Mouse (Mus musculus): Measurements from ENCODE around the gene Dleu7. TPM values are rescaled to one million over a fixed set of nuclear protein-coding genes. Genes with fewer than 3 reads are reported as not detected.

Dleu7 gene
- polyA plus RNA-seq, 1 experiment from 2014 or later = 1.8 TPM

GRCm38 (mm10) chr14:62245557-62245956 is 47.3 kb downstream of the Dleu7 start:
- Histone ChIP-seq H3K9ac (ENCODE audit: low read depth, low read length) (no peak overlapping the region), H3K4me1 (ENCODE audit: control insufficient read depth, insufficient read depth, low read length) (0 out of 2 replicates have a peak, but pooled peaks cover 5% of the 10 kb centered on the region), H3K36me3 (ENCODE audit: control insufficient read depth, insufficient read depth, low read length) (no peaks in the 10 kb centered on the region), H3K27ac (replicated peaks; ENCODE audit: low read depth, low read length) (no peak overlapping the region), H3K4me2 (ENCODE audit: low read depth, low read length) (no peak overlapping the region), H3K27me3 (replicated peaks; ENCODE audit: control insufficient read depth, insufficient read depth, low read length) (no peaks in the 10 kb centered on the region), H3K4me3 (ENCODE audit: low read depth, low read length) (no peak overlapping the region), H3K9me3 (ENCODE audit: control insufficient read depth, low read length) (no peaks in the 10 kb centered on the region)
- ATAC-seq (ENCODE audit: low read depth) (no peak), DNase-seq (ENCODE audit: low spot score) (peak; percentile 63)
- 18% methylated on average over 4 of the region's 4 CpGs for WGBS

DNA sequence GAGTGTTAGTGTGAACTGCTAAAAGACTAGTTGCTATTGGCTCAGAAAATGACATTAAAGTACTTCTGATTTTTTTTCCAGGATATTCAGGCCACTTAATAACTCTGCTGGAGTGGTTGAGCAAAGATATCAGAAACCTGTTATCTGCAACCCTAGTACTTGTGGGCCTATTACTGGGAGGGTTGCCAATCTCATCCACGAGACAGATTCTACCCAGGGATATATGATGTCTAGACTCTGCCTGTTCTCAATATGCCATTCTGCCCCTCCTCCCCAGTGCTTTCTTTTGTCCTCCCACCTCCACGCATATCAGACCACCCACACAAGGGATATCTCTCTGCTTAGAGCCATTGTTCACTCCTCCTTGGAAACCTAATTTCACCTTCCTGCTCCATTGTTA is 49.3 kb downstream of the Dleu7 start:
- Histone ChIP-seq H3K27ac (replicated peaks; ENCODE audit: low read depth, low read length) (no peak overlapping the region), H3K4me1 (ENCODE audit: control insufficient read depth, insufficient read depth, low read length) (0 out of 2 replicates have a peak, but pooled peaks cover 5% of the 10 kb centered on the region), H3K36me3 (ENCODE audit: control insufficient read depth, insufficient read depth, low read length) (no peaks in the 10 kb centered on the region), H3K9me3 (ENCODE audit: control insufficient read depth, low read length) (no peaks in the 10 kb centered on the region), H3K4me3 (ENCODE audit: low read depth, low read length) (no peak overlapping the region), H3K27me3 (replicated peaks; ENCODE audit: control insufficient read depth, insufficient read depth, low read length) (no peaks in the 10 kb centered on the region), H3K9ac (ENCODE audit: low read depth, low read length) (no peak overlapping the region), H3K4me2 (ENCODE audit: low read depth, low read length) (no peak overlapping the region)
- ATAC-seq (ENCODE audit: low read depth) (no peak), DNase-seq (ENCODE audit: low spot score) (no peak)
- WGBS = 69% methylated on average over 2 of the region's 2 CpGs

DNA sequence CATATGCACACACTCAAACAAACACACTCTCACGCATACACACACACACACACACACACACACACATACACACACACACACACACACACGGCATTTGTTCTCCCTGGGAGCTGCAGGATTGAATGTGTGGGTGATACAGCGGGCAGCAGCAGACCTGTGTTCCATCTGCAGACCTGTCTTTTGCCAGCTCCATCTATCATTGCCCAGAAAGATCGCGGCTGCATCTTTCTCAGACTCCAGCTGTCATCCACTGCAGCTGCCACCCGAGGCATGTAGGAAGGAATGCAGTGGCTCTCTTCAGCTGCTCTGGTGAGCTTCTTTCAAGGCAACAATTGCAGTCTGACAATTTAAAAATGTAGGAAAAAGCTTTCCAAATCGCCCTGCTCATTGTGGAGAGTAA is 56.9 kb downstream of the Dleu7 start:
- Histone ChIP-seq H3K27me3 (replicated peaks; ENCODE audit: control insufficient read depth, insufficient read depth, low read length) (no peaks in the 10 kb centered on the region), H3K9ac (ENCODE audit: low read depth, low read length) (no peak overlapping the region), H3K4me2 (ENCODE audit: low read depth, low read length) (no peak overlapping the region), H3K9me3 (ENCODE audit: control insufficient read depth, low read length) (no peaks in the 10 kb centered on the region), H3K36me3 (ENCODE audit: control insufficient read depth, insufficient read depth, low read length) (no peaks in the 10 kb centered on the region), H3K27ac (replicated peaks; ENCODE audit: low read depth, low read length) (no peak overlapping the region; the same call in 1 of the 2 replicates), H3K4me1 (ENCODE audit: control insufficient read depth, insufficient read depth, low read length) (peaks cover 13% of the 10 kb centered on the region; the same call in 1 of the 2 replicates), H3K4me3 (ENCODE audit: low read depth, low read length) (no peak overlapping the region)
- peak; percentile 81 for DNase-seq (ENCODE audit: low spot score)
- ATAC-seq (ENCODE audit: low read depth) = peak; percentile 60; the same call in 1 of the 2 replicates
- WGBS = 51% methylated on average over 7 of the region's 7 CpGs

DNA sequence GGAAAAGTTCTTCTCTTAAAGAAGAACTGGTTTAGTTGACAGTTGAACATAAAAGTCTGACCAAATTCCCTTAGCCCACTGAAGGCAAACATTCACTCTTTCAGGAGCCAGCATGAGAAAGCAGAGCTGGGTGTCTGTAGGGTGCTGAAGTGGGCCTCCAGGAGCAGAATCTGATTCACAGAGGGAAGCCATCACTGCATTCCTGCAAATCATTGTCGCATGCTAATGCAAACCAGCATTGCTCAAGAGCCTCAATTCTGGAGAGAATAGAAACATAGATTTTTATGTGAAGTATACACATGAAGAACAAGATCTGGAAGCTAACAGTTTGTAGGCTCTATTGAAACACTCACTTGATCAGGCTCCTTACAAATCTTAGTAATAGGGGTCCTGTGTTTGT is 57.6 kb downstream of the Dleu7 start:
- no peak overlapping the region for H3K9ac ChIP-seq (ENCODE audit: low read depth, low read length)
- no peaks in the 10 kb centered on the region for H3K27me3 ChIP-seq (replicated peaks; ENCODE audit: control insufficient read depth, insufficient read depth, low read length)
- DNase-seq (ENCODE audit: low spot score) (no peak), ATAC-seq (ENCODE audit: low read depth) (no peak)
- no peak overlapping the region for H3K4me3 ChIP-seq (ENCODE audit: low read depth, low read length)
- H3K4me2 ChIP-seq (ENCODE audit: low read depth, low read length) = no peak overlapping the region
- H3K27ac ChIP-seq (replicated peaks; ENCODE audit: low read depth, low read length) = no peak overlapping the region
- H3K36me3 ChIP-seq (ENCODE audit: control insufficient read depth, insufficient read depth, low read length) = no peaks in the 10 kb centered on the region
- peaks cover 13% of the 10 kb centered on the region; the same call in 1 of the 2 replicates for H3K4me1 ChIP-seq (ENCODE audit: control insufficient read depth, insufficient read depth, low read length)
- H3K9me3 ChIP-seq (ENCODE audit: control insufficient read depth, low read length) = no peaks in the 10 kb centered on the region
- 31% methylated on average over 1 of the region's 1 CpGs for WGBS

GRCm38 (mm10) chr14:62230968-62231367 is 61.9 kb downstream of the Dleu7 start:
- H3K4me3 ChIP-seq (ENCODE audit: low read depth, low read length) = no peak overlapping the region
- no peak overlapping the region for H3K4me2 ChIP-seq (ENCODE audit: low read depth, low read length)
- no peaks in the 10 kb centered on the region for H3K27me3 ChIP-seq (replicated peaks; ENCODE audit: control insufficient read depth, insufficient read depth, low read length)
- no peak overlapping the region for H3K9ac ChIP-seq (ENCODE audit: low read depth, low read length)
- DNase-seq (ENCODE audit: low spot score) (no peak), ATAC-seq (ENCODE audit: low read depth) (no peak)
- H3K9me3 ChIP-seq (ENCODE audit: control insufficient read depth, low read length) = no peaks in the 10 kb centered on the region
- no peaks in the 10 kb centered on the region for H3K36me3 ChIP-seq (ENCODE audit: control insufficient read depth, insufficient read depth, low read length)
- H3K27ac ChIP-seq (replicated peaks; ENCODE audit: low read depth, low read length) = no peak overlapping the region
- WGBS = 56% methylated on average over 3 of the region's 3 CpGs
- H3K4me1 ChIP-seq (ENCODE audit: control insufficient read depth, insufficient read depth, low read length) = peaks cover 9% of the 10 kb centered on the region; the same call in 1 of the 2 replicates

GRCm38 (mm10) chr14:62227101-62227500 is 65.7 kb downstream of the Dleu7 start:
- no peak overlapping the region for H3K9ac ChIP-seq (ENCODE audit: low read depth, low read length)
- H3K4me2 ChIP-seq (ENCODE audit: low read depth, low read length) = no peak overlapping the region
- no peaks in the 10 kb centered on the region for H3K9me3 ChIP-seq (ENCODE audit: control insufficient read depth, low read length)
- no peak overlapping the region for H3K27ac ChIP-seq (replicated peaks; ENCODE audit: low read depth, low read length)
- no peaks in the 10 kb centered on the region for H3K4me1 ChIP-seq (ENCODE audit: control insufficient read depth, insufficient read depth, low read length)
- DNase-seq (ENCODE audit: low spot score) (peak; percentile 24), ATAC-seq (ENCODE audit: low read depth) (peak; percentile 53; the same call in 1 of the 2 replicates)
- WGBS = 69% methylated on average over 5 of the region's 5 CpGs
- H3K4me3 ChIP-seq (ENCODE audit: low read depth, low read length) = no peak overlapping the region
- H3K36me3 ChIP-seq (ENCODE audit: control insufficient read depth, insufficient read depth, low read length) = no peaks in the 10 kb centered on the region
- H3K27me3 ChIP-seq (replicated peaks; ENCODE audit: control insufficient read depth, insufficient read depth, low read length) = no peaks in the 10 kb centered on the region

- DNase-seq (ENCODE audit: low spot score) (peak; percentile 49), ATAC-seq (ENCODE audit: low read depth) (peak; percentile 15; the same call in 1 of the 2 replicates)
- Histone ChIP-seq H3K36me3 (ENCODE audit: control insufficient read depth, insufficient read depth, low read length) (no peaks in the 10 kb centered on the region), H3K27ac (replicated peaks; ENCODE audit: low read depth, low read length) (no peak overlapping the region), H3K9ac (ENCODE audit: low read depth, low read length) (no peak overlapping the region), H3K4me1 (ENCODE audit: control insufficient read depth, insufficient read depth, low read length) (no peaks in the 10 kb centered on the region), H3K27me3 (replicated peaks; ENCODE audit: control insufficient read depth, insufficient read depth, low read length) (no peaks in the 10 kb centered on the region), H3K9me3 (ENCODE audit: control insufficient read depth, low read length) (no peaks in the 10 kb centered on the region), H3K4me3 (ENCODE audit: low read depth, low read length) (no peak overlapping the region), H3K4me2 (ENCODE audit: low read depth, low read length) (no peak overlapping the region)
- WGBS = 73% methylated on average over 11 of the region's 11 CpGs
These were observed 66.2 kb downstream of the Dleu7 start for GRCm38 (mm10) chr14:62226576-62227047.

Other genes with a start within 250 kb of the Dleu7 start
- 53.8 and 62.9 TPM in 2 replicates for gene Rnaseh2b, start 458 bp downstream of the Dleu7 start, polyA plus RNA-seq (2014; fragmentation: Nextera tagmentation; extraction: Ambion mirVana)
- gene Gucy1b2, start 163.2 kb upstream of the Dleu7 start, polyA plus RNA-seq (2014; fragmentation: Nextera tagmentation; extraction: Ambion mirVana) = 0.10 and 0.15 TPM in 2 replicates